Mouse (Mus musculus): Measurements from ENCODE around the gene Mapk6. TPM values are rescaled to one million over a fixed set of nuclear protein-coding genes. Genes with fewer than 3 reads are reported as not detected.
A peak's percentile ranks its signal among the peaks of the same experiment; 100 is the strongest.

The Mapk6 gene
- polyA plus RNA-seq, 1 experiment from 2014 or later: 48.8 TPM

- Histone ChIP-seq H3K4me1 (no peaks in the 10 kb centered on the region), H3K4me3 (replicated peaks) (no peak overlapping the region), H3K36me3 (no peaks in the 10 kb centered on the region), H3K9me3 (no peaks in the 10 kb centered on the region), H3K9ac (no peak overlapping the region), H3K27me3 (replicated peaks) (no peaks in the 10 kb centered on the region), H3K27ac (no peak overlapping the region), H3K4me2 (no peak overlapping the region)
- ATAC-seq (ENCODE audit: insufficient read depth, low FRiP score, low read depth): no peak
- 71% methylated on average over 6 of the region's 6 CpGs for WGBS
Observed at GRCm38 (mm10) chr9:75434872-75435271, 25.1 kb upstream of the Mapk6 start.

- peak; percentile 30; the same call in 1 of the 2 replicates for ATAC-seq (ENCODE audit: insufficient read depth, low FRiP score, low read depth)
- H3K4me3 ChIP-seq (replicated peaks): no peak overlapping the region
- H3K4me2 ChIP-seq: no peak overlapping the region
- H3K36me3 ChIP-seq: no peaks in the 10 kb centered on the region
- no peaks in the 10 kb centered on the region for H3K4me1 ChIP-seq
- H3K9ac ChIP-seq: no peak overlapping the region
- H3K9me3 ChIP-seq: no peaks in the 10 kb centered on the region
- H3K27me3 ChIP-seq (replicated peaks): no peaks in the 10 kb centered on the region
- H3K27ac ChIP-seq: peak overlapping the region; percentile 3; the same call in 1 of the 2 replicates
- WGBS: 40% methylated on average over 7 of the region's 7 CpGs
Observed at GRCm38 (mm10) chr9:75434172-75434793, 24.5 kb upstream of the Mapk6 start.

GRCm38 (mm10) chr9:75432694-75433093 is 22.9 kb upstream of the Mapk6 start:
- no peak overlapping the region for H3K4me3 ChIP-seq (replicated peaks)

DNA sequence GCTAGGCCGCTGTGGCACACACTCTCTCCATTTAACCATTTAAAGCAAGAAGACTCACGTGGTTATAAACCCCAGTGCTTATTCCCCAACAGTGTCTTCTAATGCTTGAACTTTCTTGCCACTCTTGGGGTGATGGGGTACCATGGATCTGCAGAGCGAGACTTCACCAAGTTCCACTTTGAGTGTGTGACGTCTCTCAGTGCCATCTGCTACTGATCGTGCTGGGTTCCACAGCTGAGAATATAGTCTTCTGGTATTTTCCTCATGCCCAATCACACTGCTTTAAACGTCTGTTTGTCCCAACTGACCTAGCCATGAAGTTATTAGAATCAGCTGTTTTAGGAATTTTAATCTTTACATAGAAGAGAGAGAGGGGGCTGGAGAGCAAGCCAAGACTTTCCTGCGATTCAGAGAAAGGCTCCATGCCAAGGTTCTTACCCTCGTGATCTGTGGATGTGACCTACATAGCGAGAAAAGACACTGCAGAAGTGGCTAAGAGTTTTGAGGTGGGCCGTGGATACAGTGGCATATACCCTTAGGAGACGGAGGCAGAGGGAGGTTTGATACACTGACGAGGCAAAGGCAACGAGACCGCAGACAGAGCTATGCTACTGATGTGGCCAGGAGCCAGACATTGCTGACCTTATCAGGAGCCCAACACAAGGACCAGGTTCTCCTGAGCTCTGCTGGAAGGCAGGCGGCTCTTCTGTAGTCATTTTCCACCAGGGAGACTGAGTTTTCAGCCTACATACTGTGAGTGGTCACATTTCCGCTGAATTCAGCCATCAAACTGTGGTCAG is 21.2 kb upstream of the Mapk6 start:
- Histone ChIP-seq H3K9ac (no peak overlapping the region), H3K27me3 (replicated peaks) (no peaks in the 10 kb centered on the region), H3K4me1 (no peaks in the 10 kb centered on the region), H3K36me3 (no peaks in the 10 kb centered on the region), H3K4me2 (no peak overlapping the region), H3K4me3 (replicated peaks) (no peak overlapping the region), H3K9me3 (no peaks in the 10 kb centered on the region), H3K27ac (no peak overlapping the region)
- WGBS: 66% methylated on average over 16 of the region's 16 CpGs
- no peak for ATAC-seq (ENCODE audit: insufficient read depth, low FRiP score, low read depth)

More at GRCm38 (mm10) chr9:75432694-75433093, 22.9 kb upstream of the Mapk6 start:
- Histone ChIP-seq H3K4me2 (no peak overlapping the region), H3K9me3 (no peaks in the 10 kb centered on the region), H3K27ac (no peak overlapping the region), H3K27me3 (replicated peaks) (no peaks in the 10 kb centered on the region), H3K9ac (no peak overlapping the region), H3K36me3 (no peaks in the 10 kb centered on the region), H3K4me1 (no peaks in the 10 kb centered on the region)
- ATAC-seq (ENCODE audit: insufficient read depth, low FRiP score, low read depth): no peak
- WGBS: 85% methylated on average over 3 of the region's 3 CpGs

GRCm38 (mm10) chr9:75429657-75430056 is 19.9 kb upstream of the Mapk6 start:
- Histone ChIP-seq H3K4me1 (no peaks in the 10 kb centered on the region), H3K27ac (no peak overlapping the region), H3K36me3 (no peaks in the 10 kb centered on the region), H3K4me3 (replicated peaks) (no peak overlapping the region), H3K9me3 (no peaks in the 10 kb centered on the region), H3K4me2 (no peak overlapping the region), H3K27me3 (replicated peaks) (no peaks in the 10 kb centered on the region), H3K9ac (no peak overlapping the region)
- WGBS: 75% methylated on average over 1 of the region's 1 CpGs
- ATAC-seq (ENCODE audit: insufficient read depth, low FRiP score, low read depth): no peak

DNA sequence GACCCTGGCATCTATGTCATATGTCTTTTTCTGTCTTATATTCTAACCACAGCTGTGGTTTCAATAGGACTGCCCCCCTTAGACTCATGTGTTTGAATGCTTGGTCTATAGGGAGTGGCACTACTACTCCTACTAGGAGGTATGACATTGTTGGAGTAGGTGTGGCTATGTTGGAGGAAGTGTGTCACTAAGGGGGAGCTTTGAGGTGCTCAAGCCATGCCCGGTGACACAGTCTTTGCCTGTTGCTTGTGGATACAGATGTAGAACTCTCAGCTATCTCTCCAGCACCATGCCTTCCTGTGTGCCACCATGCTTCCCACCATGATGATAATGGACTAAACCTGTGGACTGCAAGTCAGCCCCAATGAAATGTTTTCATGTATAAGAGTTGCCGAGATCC is 19.2 kb upstream of the Mapk6 start:
- Histone ChIP-seq H3K4me1 (no peaks in the 10 kb centered on the region), H3K4me3 (replicated peaks) (no peak overlapping the region), H3K9me3 (no peaks in the 10 kb centered on the region), H3K4me2 (no peak overlapping the region), H3K36me3 (no peaks in the 10 kb centered on the region), H3K27me3 (replicated peaks) (no peaks in the 10 kb centered on the region), H3K9ac (no peak overlapping the region), H3K27ac (no peak overlapping the region)
- ATAC-seq (ENCODE audit: insufficient read depth, low FRiP score, low read depth): no peak
- WGBS: 76% methylated on average over 2 of the region's 2 CpGs

- Histone ChIP-seq H3K4me1 (no peaks in the 10 kb centered on the region), H3K9me3 (no peaks in the 10 kb centered on the region), H3K4me3 (replicated peaks) (no peak overlapping the region), H3K27ac (no peak overlapping the region), H3K27me3 (replicated peaks) (no peaks in the 10 kb centered on the region), H3K4me2 (no peak overlapping the region), H3K36me3 (no peaks in the 10 kb centered on the region), H3K9ac (no peak overlapping the region)
- no peak for ATAC-seq (ENCODE audit: insufficient read depth, low FRiP score, low read depth)
- WGBS: 61% methylated on average over 2 of the region's 2 CpGs
Observed at GRCm38 (mm10) chr9:75428274-75428600, 18.4 kb upstream of the Mapk6 start.

DNA sequence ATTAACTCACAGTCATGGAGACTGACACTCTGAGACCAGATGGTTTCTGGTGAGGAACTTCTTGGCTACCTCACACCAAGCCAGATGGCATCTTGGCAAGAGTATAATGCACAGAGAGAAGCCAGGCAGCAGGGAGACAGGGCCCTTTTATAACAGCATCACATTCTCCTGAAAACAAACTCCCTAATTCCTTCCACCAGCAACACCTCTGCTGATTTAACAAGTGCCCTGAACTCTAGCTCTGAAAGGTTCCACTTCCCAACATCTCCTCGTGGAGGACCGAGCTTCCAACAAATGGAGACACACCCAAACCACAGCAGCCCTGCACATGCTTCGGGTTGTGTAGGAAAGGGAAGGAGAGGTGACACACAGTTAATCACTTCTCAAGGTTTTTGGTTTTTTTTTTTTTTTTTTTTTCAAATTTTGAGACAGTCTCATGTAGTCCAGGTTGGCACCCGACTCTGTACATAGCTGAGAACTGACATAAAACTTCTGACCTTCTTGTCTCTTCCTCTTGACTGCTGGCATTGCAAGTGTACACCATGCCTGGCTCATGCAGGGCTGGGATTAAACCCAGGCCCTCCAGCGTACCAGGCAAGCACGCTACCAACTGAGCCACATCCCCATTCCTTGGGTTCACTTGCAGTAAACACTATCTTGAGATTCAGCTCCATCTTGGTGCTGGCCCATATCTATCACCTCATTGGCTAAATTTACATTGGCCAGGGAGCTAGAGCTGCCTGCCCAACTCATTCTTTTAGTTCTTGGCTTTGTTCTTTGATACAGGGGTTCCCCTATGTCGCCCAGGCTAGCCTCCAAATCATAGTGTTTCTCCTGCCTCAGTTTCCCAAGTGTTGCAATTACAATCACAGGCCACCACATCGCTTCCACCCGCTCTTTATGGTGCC is 17.8 kb upstream of the Mapk6 start:
- no peak for ATAC-seq (ENCODE audit: insufficient read depth, low FRiP score, low read depth)
- no peaks in the 10 kb centered on the region for H3K9me3 ChIP-seq
- H3K4me2 ChIP-seq: no peak overlapping the region
- H3K27me3 ChIP-seq (replicated peaks): no peaks in the 10 kb centered on the region
- no peak overlapping the region for H3K4me3 ChIP-seq (replicated peaks)
- 73% methylated on average over 9 of the region's 9 CpGs for WGBS
- no peaks in the 10 kb centered on the region for H3K36me3 ChIP-seq
- no peak overlapping the region for H3K9ac ChIP-seq
- H3K27ac ChIP-seq: no peak overlapping the region
- no peaks in the 10 kb centered on the region for H3K4me1 ChIP-seq

DNA sequence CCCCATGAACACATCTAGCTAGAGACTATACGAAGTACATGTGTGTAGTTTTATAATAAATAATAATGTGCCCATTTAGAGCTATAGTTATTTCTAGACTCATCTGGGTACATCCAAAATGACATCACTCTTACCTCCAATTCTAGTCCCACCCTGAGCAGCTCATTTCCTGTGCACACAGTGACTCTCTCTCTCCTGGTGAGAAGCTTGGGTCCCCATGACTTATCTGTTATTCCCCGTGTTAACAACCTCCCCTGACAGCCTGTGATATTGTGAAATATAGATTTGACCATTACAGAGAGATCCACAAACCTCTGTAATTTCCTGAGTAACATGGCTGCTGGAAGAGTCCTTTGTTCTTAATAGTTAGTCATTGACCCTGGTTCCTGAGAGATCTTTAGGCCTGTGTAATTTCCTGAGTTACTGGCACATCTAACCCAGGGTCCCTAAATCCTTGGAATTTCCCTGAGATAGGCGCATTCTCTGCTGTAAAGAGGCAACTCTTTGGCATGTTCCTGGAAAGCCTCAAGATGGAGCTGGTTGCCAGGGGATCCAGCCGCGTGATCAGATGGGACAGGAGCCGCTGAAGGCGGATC is 16.1 kb upstream of the Mapk6 start:
- no peak for ATAC-seq (ENCODE audit: insufficient read depth, low FRiP score, low read depth)
- Histone ChIP-seq H3K4me3 (replicated peaks) (no peak overlapping the region), H3K27ac (no peak overlapping the region), H3K4me1 (no peaks in the 10 kb centered on the region), H3K4me2 (no peak overlapping the region), H3K27me3 (replicated peaks) (no peaks in the 10 kb centered on the region), H3K9ac (no peak overlapping the region), H3K9me3 (no peaks in the 10 kb centered on the region), H3K36me3 (no peaks in the 10 kb centered on the region)
- WGBS: 80% methylated on average over 7 of the region's 7 CpGs

DNA sequence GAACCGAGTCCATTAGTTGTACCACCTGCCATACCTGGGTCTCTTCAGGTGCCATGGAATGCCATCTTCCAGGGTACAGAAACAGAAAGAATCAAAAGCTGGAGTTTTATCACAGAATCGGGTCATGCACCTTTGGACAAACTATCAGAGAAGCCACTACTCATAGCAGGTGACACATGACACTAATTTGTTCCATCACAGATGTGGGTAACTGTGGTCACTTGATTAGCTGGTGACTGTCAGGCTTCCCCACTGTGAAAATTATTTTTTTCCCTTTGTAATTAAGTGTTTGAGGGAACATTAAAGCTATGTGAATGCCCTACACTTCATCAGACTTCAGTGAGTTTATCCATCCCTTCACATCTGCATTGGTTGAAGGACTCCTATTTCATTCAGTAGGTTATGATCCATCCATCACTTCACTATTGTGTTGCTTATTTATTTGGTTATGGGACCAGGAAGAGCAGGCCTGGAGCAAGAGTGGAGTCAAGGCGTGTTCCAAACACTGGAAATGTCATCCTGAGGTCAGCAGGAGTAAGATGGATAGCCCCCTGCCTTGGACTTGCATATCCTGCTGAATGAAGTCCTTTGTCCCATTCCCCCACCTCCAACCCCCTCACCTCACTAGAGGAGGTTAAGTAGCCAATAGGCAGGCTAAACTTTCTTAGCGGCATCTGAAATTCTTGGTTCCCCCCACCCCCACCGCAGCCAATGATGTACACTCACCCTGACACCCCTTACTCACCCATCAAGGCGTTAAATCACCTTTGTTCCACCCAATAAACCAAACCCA is 14.7 kb upstream of the Mapk6 start:
- H3K4me2 ChIP-seq: no peak overlapping the region

DNA sequence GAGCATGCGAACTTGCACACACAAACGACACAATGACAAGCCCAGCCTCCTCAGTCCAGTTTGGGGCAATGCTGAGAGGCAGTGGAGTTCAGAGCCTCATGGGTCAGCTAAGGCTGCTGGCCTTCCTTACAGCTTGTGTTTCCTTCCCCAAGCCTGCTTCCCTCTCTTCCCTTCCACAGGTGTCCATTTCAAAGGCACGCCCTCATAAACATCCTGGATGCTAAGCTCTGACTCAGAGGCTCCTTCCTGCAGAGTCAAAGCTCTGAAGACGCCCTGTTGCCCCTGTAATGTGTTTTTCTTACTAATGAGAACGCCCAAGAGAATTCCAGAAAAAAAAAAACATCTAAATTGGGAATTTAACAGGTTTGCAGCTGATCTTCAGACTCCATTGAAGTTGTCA is 13.9 kb upstream of the Mapk6 start:
- H3K27me3 ChIP-seq (replicated peaks): no peaks in the 10 kb centered on the region
- ATAC-seq (ENCODE audit: insufficient read depth, low FRiP score, low read depth): no peak
- WGBS: 53% methylated on average over 5 of the region's 5 CpGs
- no peak overlapping the region for H3K9ac ChIP-seq
- H3K36me3 ChIP-seq: no peaks in the 10 kb centered on the region
- H3K4me2 ChIP-seq: no peak overlapping the region
- no peak overlapping the region for H3K27ac ChIP-seq
- no peaks in the 10 kb centered on the region for H3K4me1 ChIP-seq
- no peak overlapping the region for H3K4me3 ChIP-seq (replicated peaks)
- no peaks in the 10 kb centered on the region for H3K9me3 ChIP-seq

More for the DNA sequence above, 14.7 kb upstream of the Mapk6 start:
- Histone ChIP-seq H3K4me3 (replicated peaks) (no peak overlapping the region), H3K27ac (no peak overlapping the region), H3K4me1 (no peaks in the 10 kb centered on the region), H3K9me3 (no peaks in the 10 kb centered on the region), H3K36me3 (no peaks in the 10 kb centered on the region), H3K27me3 (replicated peaks) (no peaks in the 10 kb centered on the region), H3K9ac (no peak overlapping the region)
- ATAC-seq (ENCODE audit: insufficient read depth, low FRiP score, low read depth): no peak
- WGBS: 61% methylated on average over 6 of the region's 6 CpGs
